Mouse (Mus musculus): ENCODE results near the gene Polr2l.

- TF ChIP-seq CTCF (IDR thresholded peaks at IDR 0.05; ENCODE audit: low read depth) (no peak), EP300 (IDR thresholded peaks at IDR 0.05; ENCODE audit: low read depth) (no peak)
Measured at GRCm38 (mm10) chr7:141467230-141468030, 7.5 kb downstream of the Polr2l start, which contains the start of gene Cd151.

All from liver, embryonic 14.5 days (tissue).